Mouse (Mus musculus) kidney, adult 10 weeks (tissue): ENCODE measurements around the gene Gm10139. TPM values are rescaled to one million over a fixed set of nuclear protein-coding genes. Genes with fewer than 3 reads are reported as not detected.

Source experiments
- polyA plus RNA-seq: library from polyadenylated mRNA; stranded (reverse); fragments of 350-450 nt; fragmentation: Illumina TruSeq; extraction: RNeasy Lipid Tissue Mini Kit (QIAGEN cat#74804); gene quantifications from one replicate; pipeline ENCODE4 v1.2.3, GENCODE M21; 2014; ENCODE audit warnings: low read depth, low replicate concordance

Gm10139 gene
- polyA plus RNA-seq = not detected

DNA sequence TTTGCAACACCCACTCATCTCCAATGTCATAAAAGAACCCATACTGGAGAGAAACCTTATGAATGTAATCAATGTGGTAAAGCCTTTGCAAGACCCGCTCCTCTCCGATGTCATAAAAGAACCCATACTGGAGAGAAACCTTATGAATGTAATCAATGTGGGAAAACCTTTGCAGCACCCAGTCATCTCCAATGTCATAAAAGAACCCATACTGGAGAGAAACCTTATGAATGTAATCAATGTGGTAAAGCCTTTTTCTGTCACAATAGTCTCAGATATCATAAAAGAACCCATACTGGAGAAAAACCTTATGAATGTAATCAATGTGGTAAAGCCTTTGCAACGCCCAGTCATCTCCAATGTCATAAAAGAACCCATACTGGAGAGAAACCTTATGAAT lies at the start of gene Gm10139:
TSS of gene Gm10139 (plus strand) at position 301 of the 400 bp plus-strand sequence.

Other genes starting within 250 kb of the Gm10139 start
- 32.1 TPM for gene Zfp369, start 233.9 kb upstream of the Gm10139 start, polyA plus RNA-seq